Mouse (Mus musculus) cortical plate, adult 2 months (tissue): ENCODE results near the gene Parva.

Source experiments
- CTCF ChIP-seq: fragments of 200-500 bp; IDR thresholded peaks from 2 replicates; pipeline ENCODE4 v1.5.1; 2011; ENCODE audit warnings: mild to moderate bottlenecking, control low read depth, low read length; ENCODE audit not compliant: insufficient read depth; ENCODE audit errors: extremely low read depth
- POLR2A ChIP-seq: fragments of 200-500 bp; IDR thresholded peaks from 2 replicates; pipeline ENCODE4 v1.6.1; 2011; ENCODE audit warnings: mild to moderate bottlenecking, low read length, control low read depth; ENCODE audit not compliant: insufficient read depth; ENCODE audit errors: extremely low read depth

DNA sequence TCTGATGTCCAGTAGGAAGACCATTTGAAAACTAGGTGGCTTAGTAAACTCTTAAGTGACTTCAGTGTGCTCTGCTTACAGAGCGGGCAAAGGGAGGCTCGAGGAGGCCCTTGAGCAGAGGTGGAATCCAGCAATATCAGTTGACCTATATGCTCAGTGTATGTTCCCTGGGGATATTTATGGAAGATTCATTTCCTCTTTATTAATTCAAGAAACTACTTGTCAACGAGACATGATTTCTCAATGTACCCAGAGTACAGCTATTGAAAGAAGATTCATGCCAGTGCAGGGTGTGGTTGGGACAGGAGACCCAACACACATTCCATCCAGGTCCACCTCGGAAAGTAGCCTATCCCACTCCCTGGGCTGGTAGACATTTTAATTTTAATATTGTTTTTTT is 30.1 kb downstream of the Parva start:
- no peak for TF ChIP-seq CTCF
- no peak for TF ChIP-seq POLR2A
